Mouse (Mus musculus): ENCODE measurements around the gene Lrrc4c.

DNA sequence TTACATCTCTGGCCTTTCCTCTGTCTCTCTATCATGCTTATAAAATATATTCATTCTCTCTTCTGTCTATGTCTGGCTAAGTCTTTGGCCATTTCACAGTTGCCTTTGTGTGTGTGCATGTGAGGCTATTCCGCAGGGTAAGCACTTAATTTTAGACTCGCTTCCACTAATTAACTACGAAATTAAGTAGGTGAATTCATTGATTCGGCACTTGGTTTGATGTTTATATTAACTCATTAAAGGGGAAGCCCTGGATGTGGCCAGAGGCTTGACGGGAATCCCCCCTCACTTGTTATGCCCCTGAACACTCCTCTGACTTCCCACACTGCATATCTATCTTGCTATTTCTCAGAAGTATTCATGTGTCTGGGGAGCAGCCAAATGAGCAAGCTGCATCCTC is 1169.6 kb downstream of the Lrrc4c start:
- no peak for TF ChIP-seq CTCF (IDR thresholded peaks at IDR 0.05; ENCODE audit: low read depth, low read length)
- no peak for TF ChIP-seq POLR2A (IDR thresholded peaks at IDR 0.05; ENCODE audit: borderline replicate concordance, low read depth, low read length)

Data from bone marrow macrophage, adult 2 months (primary cell).